Mouse (Mus musculus): ENCODE measurements around the gene Selenom. TPM values are rescaled to one million over a fixed set of nuclear protein-coding genes. Genes with fewer than 3 reads are reported as not detected.
A peak's percentile ranks its signal among the peaks of the same experiment; 100 is the strongest.

The Selenom gene
- polyA plus RNA-seq, 1 experiment from 2014 or later: 73.5 TPM

DNA sequence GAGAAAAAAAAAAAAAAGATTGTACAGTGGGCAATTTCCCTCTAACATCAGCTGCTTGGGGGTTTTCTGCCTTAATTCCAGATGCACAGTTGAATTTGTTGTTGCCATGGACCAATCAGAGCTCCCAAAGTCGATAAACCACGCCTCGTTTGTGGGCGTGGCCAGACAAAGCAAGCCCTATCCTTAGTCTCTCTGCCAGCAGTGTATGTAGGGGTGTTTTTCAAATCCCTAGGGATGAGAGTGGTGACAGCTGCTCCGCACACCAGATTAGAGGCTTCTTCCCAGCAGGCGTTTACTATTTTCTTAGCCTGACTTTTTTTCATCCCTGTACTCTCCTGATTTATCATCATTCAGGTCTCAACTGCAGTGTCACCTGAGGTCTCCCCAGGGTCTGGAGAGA lies 33.5 kb downstream of the Selenom start:
- peaks cover 5% of the 10 kb centered on the region; the same call in 1 of the 2 replicates for H3K9me3 ChIP-seq
- no peaks in the 10 kb centered on the region for H3K27me3 ChIP-seq (ENCODE audit: insufficient read depth, poor library complexity, severe bottlenecking)
- H3K4me1 ChIP-seq (replicated peaks): peaks cover 11% of the 10 kb centered on the region
- H3K27ac ChIP-seq: no peak overlapping the region
- no peaks in the 10 kb centered on the region for H3K36me3 ChIP-seq
- 41% methylated on average over 6 of the region's 6 CpGs for WGBS
- peak; percentile 44 for DNase-seq (ENCODE audit: low spot score)
- no peak overlapping the region for H3K4me3 ChIP-seq

DNA sequence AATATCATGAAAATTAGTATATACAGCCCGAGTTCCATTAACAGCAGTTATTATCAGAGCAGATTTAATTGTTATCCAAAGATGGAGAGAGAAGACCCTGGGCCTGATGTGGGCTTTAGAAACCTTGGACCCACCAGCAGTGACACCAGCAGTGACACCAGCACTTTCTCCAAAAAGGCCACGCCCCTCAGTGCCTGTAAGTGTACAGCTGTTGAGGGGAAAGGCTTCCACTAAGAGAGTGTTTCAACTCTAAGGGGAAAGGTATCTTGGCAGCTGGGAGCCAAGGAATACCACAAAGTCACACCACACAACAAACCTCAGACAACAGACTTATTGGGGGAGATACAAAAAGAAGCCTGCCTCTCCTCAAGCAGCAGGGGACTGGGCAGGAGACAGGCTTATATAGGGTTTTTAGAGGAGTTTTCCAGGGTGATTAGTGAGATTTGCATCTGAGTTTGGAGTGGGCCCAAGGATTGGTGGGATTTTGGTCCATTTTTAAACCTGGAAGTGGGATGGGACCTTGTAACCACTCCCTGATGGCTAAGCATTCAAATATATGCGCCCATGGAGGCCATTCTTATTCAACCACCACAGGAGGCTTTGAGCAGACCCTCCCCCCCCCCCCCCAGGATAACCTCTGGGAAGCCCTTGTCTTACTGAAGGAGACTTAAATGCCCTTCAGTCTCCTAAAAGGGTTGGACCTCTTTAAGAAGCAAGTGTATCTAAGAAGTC lies 34.2 kb downstream of the Selenom start:
- Histone ChIP-seq H3K4me3 (no peak overlapping the region), H3K27me3 (ENCODE audit: insufficient read depth, poor library complexity, severe bottlenecking) (no peaks in the 10 kb centered on the region), H3K36me3 (no peaks in the 10 kb centered on the region), H3K9me3 (peaks cover 5% of the 10 kb centered on the region; the same call in 1 of the 2 replicates), H3K4me1 (replicated peaks) (peaks cover 11% of the 10 kb centered on the region), H3K27ac (no peak overlapping the region)
- WGBS: 60% methylated on average over 3 of the region's 3 CpGs
- DNase-seq (ENCODE audit: low spot score): no peak

DNA sequence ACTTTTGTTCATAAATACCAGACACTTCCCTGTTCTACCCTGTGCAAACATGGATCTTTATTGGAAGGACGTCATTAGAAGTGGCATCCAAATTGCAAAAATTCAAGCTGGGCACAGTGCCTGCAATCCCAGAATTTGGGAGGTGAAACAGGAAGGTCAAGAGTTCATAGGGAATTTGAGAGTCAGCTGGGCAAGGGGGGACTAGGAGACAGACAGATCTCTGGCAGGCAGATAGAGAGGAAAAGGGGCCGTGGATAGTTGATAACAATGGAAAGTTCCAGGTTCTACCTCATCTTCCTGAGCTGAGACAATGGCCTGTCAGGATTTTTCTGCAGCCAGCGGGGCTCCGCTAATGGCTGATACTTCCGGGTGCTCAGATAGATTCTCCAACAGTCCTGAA lies 35.3 kb downstream of the Selenom start:
- Histone ChIP-seq H3K36me3 (no peaks in the 10 kb centered on the region), H3K4me1 (replicated peaks) (peaks cover 11% of the 10 kb centered on the region), H3K27ac (no peak overlapping the region), H3K4me3 (no peak overlapping the region), H3K9me3 (no peaks in the 10 kb centered on the region), H3K27me3 (ENCODE audit: insufficient read depth, poor library complexity, severe bottlenecking) (no peaks in the 10 kb centered on the region)
- no peak for DNase-seq (ENCODE audit: low spot score)
- WGBS: 88% methylated on average over 5 of the region's 5 CpGs

DNA sequence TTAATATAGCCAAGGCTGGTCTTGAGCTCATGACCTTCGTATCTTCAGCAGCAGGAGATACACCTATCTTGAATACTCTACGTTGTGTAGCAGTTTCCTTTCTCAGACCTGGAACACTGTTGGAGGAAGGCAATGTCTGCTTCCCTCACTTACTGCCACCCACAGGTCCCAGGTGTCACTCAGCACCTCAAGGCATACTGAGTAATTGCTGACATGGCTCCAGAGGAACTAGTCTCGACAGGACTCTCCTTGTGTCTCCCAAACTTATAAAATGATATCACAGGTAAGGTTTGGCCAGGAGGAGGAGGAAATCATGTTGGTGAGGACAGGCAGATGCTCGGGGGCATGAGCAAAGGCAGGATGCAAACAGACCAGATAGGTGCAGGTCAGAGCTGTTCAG lies 40.5 kb downstream of the Selenom start:
- no peaks in the 10 kb centered on the region for H3K27me3 ChIP-seq (ENCODE audit: insufficient read depth, poor library complexity, severe bottlenecking)
- WGBS: 83% methylated on average over 4 of the region's 4 CpGs
- no peaks in the 10 kb centered on the region for H3K36me3 ChIP-seq
- no peaks in the 10 kb centered on the region for H3K9me3 ChIP-seq
- no peak overlapping the region for H3K4me3 ChIP-seq
- H3K27ac ChIP-seq: no peak overlapping the region
- no peaks in the 10 kb centered on the region for H3K4me1 ChIP-seq (replicated peaks)
- no peak for DNase-seq (ENCODE audit: low spot score)

DNA sequence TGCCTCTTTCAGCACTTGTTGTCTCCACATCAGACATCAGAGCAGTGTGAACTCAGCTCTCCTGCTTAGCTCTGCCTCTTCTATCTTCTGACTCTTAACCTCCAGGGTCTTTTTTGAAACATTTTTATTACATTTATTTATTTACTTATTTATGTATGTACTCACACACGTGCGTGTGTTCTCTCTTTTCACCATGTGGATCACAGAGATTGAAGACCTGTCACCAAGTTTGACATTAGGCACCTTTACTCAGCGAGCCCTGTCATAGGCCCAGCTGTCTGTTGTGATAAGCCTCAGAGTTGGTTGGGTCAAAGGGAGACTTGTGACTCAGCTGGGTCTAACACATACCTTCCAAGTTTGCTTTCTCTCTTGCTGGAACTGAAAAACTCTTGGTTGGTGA lies 43.4 kb downstream of the Selenom start:
- no peaks in the 10 kb centered on the region for H3K9me3 ChIP-seq
- DNase-seq (ENCODE audit: low spot score): no peak
- H3K27ac ChIP-seq: no peak overlapping the region
- no peaks in the 10 kb centered on the region for H3K4me1 ChIP-seq (replicated peaks)
- no peak overlapping the region for H3K4me3 ChIP-seq
- H3K27me3 ChIP-seq (ENCODE audit: insufficient read depth, poor library complexity, severe bottlenecking): no peaks in the 10 kb centered on the region
- no peaks in the 10 kb centered on the region for H3K36me3 ChIP-seq
- 79% methylated on average over 3 of the region's 3 CpGs for WGBS

DNA sequence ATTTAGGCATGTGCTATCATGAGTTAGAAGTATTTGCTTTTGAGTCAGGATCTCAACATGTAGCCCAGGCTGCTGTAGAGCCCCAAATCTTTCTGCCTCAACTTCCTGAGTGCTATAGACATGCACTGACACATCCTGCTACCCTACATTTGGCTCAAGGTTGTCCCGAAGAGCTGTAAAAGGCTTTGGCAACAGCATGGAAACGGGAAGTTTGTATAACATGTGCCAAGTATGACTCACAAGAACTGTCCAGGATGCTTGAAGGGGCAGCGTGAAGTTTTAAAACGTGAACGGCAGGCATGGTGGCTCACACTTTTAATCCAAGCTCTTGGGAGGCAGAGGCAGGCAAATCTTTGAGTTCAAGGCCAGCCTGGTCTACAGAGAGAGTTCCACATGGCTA lies 45.7 kb downstream of the Selenom start:
- Histone ChIP-seq H3K4me1 (replicated peaks) (no peaks in the 10 kb centered on the region), H3K27ac (no peak overlapping the region), H3K4me3 (no peak overlapping the region), H3K27me3 (ENCODE audit: insufficient read depth, poor library complexity, severe bottlenecking) (no peaks in the 10 kb centered on the region), H3K9me3 (no peaks in the 10 kb centered on the region), H3K36me3 (no peaks in the 10 kb centered on the region)
- no peak for DNase-seq (ENCODE audit: low spot score)
- WGBS: 87% methylated on average over 5 of the region's 5 CpGs

DNA sequence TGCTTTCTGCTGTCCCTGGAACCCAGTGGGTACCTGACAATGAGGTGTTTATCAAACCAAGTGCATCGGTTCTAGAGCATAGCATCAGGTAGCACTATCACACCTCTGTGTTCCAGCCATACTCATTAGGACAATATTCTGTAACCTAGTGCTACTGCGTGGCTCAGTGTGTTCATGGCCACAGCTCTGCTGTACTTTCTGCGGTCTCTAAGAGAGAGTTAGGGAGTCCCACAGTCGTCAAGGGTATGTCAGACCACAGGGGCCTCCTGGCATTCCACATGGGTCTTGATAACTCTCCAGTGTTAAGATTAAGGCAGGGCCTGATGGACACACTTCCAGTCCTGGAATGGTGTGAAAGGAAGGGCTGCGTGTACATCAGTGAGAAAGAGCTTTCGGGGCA lies 49.4 kb downstream of the Selenom start:
- Histone ChIP-seq H3K36me3 (no peaks in the 10 kb centered on the region), H3K4me1 (replicated peaks) (no peaks in the 10 kb centered on the region), H3K9me3 (no peaks in the 10 kb centered on the region), H3K4me3 (no peak overlapping the region), H3K27ac (no peak overlapping the region), H3K27me3 (ENCODE audit: insufficient read depth, poor library complexity, severe bottlenecking) (no peaks in the 10 kb centered on the region)
- DNase-seq (ENCODE audit: low spot score): no peak
- WGBS: 89% methylated on average over 6 of the region's 6 CpGs

DNA sequence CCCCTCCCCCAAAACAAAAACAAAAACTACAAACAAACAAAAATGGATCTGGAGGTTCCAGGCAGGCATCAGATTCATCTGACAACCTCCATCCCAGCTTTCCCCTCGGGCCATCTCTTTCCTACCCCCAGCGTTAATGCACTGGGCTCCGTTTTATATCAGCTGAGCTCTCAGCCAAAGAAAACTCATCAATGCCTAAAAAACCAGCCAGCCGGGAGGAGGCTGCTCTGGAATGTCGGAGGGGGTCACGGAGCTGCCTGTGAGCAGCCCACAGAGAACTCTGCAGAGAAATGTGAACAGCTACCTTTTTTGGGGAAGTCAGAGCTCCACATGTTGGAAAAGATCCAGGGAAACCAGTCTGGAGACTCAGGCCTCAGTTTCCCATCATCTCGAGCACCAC lies 50.0 kb downstream of the Selenom start:
- WGBS: 60% methylated on average over 7 of the region's 7 CpGs
- Histone ChIP-seq H3K4me1 (replicated peaks) (no peaks in the 10 kb centered on the region), H3K27me3 (ENCODE audit: insufficient read depth, poor library complexity, severe bottlenecking) (no peaks in the 10 kb centered on the region), H3K27ac (no peak overlapping the region), H3K36me3 (no peaks in the 10 kb centered on the region), H3K4me3 (no peak overlapping the region), H3K9me3 (no peaks in the 10 kb centered on the region)
- no peak for DNase-seq (ENCODE audit: low spot score)

DNA sequence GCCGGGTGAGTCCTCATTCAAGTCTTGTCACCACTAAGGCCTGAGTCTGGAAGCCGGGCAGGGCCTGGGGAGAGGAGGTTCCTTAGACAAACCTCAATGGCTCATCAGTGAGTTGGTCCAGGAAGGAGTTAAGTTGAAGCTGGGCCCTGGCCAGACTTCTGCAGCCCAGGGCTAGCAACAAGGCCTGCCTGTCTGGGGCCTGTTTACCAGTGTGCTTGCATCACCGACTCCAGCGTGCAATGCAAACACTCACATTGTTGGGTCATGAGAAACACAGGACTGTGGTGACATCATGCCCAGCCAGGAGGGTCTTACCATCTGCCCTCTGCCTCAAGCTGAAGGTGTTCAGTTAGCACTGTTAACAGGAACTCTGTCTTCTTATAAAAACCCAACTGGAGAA lies 51.5 kb downstream of the Selenom start:
- DNase-seq (ENCODE audit: low spot score): no peak
- no peak overlapping the region for H3K27ac ChIP-seq
- H3K36me3 ChIP-seq: no peaks in the 10 kb centered on the region
- H3K9me3 ChIP-seq: no peaks in the 10 kb centered on the region
- H3K27me3 ChIP-seq (ENCODE audit: insufficient read depth, poor library complexity, severe bottlenecking): no peaks in the 10 kb centered on the region
- WGBS: 93% methylated on average over 4 of the region's 4 CpGs
- no peaks in the 10 kb centered on the region for H3K4me1 ChIP-seq (replicated peaks)
- no peak overlapping the region for H3K4me3 ChIP-seq

Other genes with a start within 250 kb of the Selenom start
- gene Drg1, start 248.3 kb upstream of the Selenom start, polyA plus RNA-seq (2016; fragmentation: Nextera tagmentation; extraction: Ambion mirVana): 317 and 322 TPM in 2 replicates
- gene Patz1, start 225.8 kb upstream of the Selenom start, polyA plus RNA-seq (2016; fragmentation: Nextera tagmentation; extraction: Ambion mirVana): 106 and 116 TPM in 2 replicates
- gene Pik3ip1, start 184.3 kb upstream of the Selenom start, polyA plus RNA-seq (2016; fragmentation: Nextera tagmentation; extraction: Ambion mirVana): 9.3 and 9.4 TPM in 2 replicates
- 62.0 and 82.2 TPM in 2 replicates for gene Limk2, start 105.5 kb upstream of the Selenom start, polyA plus RNA-seq (2016; fragmentation: Nextera tagmentation; extraction: Ambion mirVana)
- gene Rnf185, start 62.3 kb upstream of the Selenom start, polyA plus RNA-seq (2016; fragmentation: Nextera tagmentation; extraction: Ambion mirVana): 42.1 and 44.5 TPM in 2 replicates
- gene Pla2g3, start 26.4 kb upstream of the Selenom start, polyA plus RNA-seq (2016; fragmentation: Nextera tagmentation; extraction: Ambion mirVana): 0.99 and 1.5 TPM in 2 replicates
- gene Inpp5j, start 9.9 kb upstream of the Selenom start, polyA plus RNA-seq (2016; fragmentation: Nextera tagmentation; extraction: Ambion mirVana): 0.21 and 0.37 TPM in 2 replicates
- 43.2 and 46.1 TPM in 2 replicates for gene Smtn, start 25.9 kb downstream of the Selenom start, polyA plus RNA-seq (2016; fragmentation: Nextera tagmentation; extraction: Ambion mirVana)
- gene Morc2a, start 134.5 kb downstream of the Selenom start, polyA plus RNA-seq (2016; fragmentation: Nextera tagmentation; extraction: Ambion mirVana): 38.4 and 40.8 TPM in 2 replicates